Mouse (Mus musculus): ENCODE measurements around the gene Pigp.

GRCm38 (mm10) chr16:94354450-94354849 lies 17.2 kb downstream of the Pigp start:
- TF ChIP-seq CTCF (IDR thresholded peaks at IDR 0.05; ENCODE audit: extremely low read depth, insufficient read length, insufficient replicate concordance, low read depth, low read length) (no peak), POLR2A (IDR thresholded peaks at IDR 0.05; ENCODE audit: low read depth, low read length) (no peak)
